Mouse (Mus musculus) liver, adult (tissue): ENCODE results near the gene Colgalt1.

ENCODE experiments used
- GATA4 ChIP-seq: IDR thresholded peaks from 2 replicates; pipeline ENCODE4 v1.6.1; 2014; ENCODE audit warnings: mild to moderate bottlenecking, low read length; ENCODE audit not compliant: insufficient replicate concordance

The Colgalt1 gene

DNA sequence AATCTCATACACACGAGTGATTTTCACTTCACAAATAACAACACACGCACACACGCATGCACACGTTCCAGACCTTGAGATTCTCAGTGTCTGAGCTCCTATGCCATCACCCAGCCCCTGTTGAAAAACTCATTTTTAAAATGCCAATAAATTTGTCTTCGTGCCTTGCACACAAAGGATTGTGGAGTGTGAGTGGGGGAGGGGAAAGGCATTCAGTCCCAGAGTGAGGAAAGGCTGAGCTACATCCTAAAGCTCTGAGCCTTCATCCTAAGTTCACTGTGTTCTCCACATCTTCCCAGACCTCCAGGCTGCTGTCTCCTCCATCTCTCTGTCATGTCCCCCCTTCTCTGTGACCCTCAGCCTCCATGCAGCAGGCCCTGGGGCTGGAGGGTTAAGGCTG lies 56.5 kb downstream of the Colgalt1 start:
- no peak for TF ChIP-seq GATA4

DNA sequence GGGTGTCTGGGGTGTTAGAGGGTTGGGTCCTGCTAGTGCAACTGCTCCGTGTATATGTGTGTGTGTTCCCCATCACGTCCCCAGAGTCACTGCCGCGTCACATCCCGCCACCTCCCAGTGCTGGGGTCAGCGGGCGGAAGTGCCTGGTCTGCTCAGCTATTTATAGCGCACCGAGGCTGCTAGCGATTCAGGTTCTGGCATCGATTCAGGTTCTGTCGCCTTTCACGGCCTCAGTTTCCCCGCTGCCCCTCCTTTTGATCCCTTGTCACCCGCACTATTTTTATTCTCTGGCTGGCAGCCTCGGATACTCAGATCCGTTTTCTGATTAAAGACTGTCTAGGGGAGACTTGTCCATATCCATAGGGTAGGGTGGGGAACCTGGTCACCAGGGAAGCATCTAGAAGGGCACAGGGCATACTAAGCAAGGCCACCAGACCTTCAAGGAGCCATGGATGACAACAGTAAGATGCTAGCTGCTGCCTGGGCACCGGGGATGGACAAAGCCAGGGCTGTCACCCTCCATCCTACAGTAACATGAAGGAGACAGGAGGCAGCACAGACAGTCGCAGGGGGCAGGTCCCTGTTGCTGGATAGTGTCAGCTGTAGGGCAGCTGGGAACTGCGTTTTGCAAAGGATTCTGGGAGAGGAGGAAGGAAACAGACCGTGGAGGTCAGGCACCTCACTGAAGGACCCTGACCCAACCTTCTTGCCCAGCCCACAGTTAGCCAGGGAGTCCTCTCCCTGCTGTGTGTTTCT lies 57.6 kb downstream of the Colgalt1 start:
- TF ChIP-seq GATA4: no peak

DNA sequence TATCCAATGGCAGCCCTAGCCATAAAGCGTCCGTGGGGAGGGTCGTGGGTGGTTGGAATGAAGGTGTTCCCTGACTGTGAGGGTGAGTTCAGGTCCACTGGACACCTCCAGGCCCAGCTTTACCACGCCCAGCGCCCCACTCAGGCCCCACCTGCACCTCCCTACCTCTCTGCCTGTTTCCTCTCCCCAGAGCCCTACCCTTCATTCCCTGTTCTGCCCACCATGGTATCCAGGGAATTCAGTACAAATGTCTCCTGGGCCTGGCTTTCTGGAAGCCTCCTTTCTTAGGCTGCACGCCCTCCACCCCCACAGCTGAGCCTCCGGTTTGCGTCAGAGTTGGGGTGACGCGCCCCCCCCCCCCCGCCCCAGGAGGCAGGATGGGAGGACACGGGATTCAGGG lies 59.4 kb downstream of the Colgalt1 start:
- TF ChIP-seq GATA4: no peak

DNA sequence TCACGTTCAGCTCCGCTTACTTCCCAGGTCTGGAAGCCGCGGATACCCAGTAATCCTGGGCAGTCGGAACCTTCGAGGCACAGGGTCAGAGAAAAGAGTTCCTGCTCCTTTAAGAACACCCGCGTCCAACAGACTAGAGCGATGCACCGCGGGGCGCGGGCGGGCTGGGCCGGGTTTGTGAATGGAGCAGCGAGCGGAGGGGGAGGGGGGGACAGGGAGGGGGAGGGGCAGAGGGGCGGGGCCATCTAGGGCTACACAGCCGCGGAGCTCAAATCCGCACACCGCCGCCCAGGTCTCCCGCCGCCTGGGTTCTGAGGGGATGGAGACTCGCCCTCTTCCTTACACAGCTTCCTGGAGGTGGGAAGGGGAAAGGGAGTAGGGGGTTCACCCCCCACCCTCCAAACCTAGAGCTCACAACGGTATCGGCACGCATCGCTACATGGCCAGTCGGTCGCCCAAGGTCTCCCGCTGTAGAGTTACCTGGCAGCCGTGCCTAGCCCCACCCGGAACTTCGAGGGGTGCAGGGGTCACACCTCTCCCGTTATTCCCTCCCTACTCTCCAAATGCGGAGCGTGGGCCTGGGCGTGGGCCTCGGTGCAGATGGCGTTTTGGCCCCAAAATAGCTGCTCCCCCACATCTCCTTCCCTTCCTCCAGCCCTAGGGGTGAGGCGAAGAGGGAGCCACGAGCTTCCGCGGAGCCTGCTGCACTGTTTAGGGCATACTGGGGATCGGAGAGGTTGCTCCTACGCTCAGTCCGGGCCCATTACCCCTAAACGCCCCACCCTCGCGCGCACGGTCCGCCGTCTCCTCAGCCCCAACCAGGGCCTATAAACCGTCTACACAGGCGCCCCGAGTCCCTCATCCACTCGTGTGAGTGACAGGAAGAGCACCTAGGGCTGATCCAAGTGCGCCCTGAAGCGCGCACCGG lies 60.1 kb downstream of the Colgalt1 start:
- no peak for TF ChIP-seq GATA4

DNA sequence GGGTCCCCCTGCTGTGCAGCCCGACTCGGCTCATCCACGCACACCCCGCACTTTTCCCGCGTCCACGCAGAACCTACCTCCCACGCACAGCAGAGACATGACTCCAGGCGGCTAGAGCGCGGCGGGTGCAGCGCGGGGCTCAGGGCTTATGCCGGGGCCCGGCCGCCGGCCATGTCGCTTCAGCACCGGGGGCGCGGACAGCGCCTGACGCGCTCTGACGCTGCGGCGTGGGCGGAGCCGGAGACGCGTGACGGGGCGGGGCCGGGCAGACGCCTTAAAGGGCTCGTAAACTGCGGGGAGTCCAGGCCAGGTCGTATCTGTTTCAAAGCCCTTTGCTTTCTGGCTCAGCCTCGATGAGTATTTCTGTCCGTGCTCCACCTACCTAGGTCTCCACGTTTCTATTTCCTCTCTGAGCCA lies 60.8 kb downstream of the Colgalt1 start, which contains the start of gene Unc13a:
Unc13a (minus strand) TSS at position 209 of the 417 bp plus-strand sequence.
- no peak for TF ChIP-seq GATA4

DNA sequence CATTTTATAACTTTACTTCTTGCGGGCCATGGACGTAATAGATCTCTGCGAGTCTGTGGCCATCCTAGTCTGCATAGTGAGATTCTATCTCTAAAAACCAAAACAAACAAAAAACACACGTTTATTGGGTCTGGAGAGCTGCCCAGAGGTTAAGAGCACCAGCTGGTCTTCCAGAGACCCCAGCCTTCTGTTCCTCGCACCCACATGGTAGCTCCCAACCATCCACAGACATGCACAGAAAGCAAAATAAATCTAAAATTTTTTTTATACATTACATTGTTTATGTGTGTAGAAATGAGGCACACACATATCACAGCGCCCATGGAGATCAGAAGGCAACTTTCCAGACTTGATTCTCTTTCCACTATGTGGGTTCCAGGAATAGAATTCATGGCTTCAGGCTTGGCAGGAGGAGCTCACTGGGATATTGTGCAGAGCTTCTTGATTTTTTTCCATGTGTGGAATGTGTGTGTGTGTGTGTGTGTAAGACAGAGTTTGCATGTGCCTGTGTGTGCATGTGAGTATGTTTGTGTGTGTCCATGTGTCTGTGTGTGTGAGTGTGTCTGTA lies 61.5 kb downstream of the Colgalt1 start:
- TF ChIP-seq GATA4: no peak

DNA sequence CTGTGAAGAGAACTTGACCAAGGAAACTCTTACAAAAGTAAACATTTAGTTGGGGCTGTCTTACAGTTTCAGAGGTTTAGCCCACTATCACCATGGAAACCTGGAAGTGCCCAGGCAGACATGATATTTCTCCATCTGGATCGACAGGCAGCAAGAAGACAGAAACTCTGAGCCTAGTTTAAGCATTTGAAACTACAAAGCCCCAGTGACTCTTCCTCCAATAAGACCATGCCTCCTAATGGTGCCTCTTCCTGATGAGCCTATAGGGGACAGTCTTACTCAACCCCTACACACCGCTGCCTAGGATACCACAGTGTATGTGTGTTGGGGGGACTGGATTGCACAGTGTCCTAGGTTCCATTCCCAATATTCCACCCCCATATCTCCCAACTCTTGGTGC lies 63.3 kb downstream of the Colgalt1 start:
- no peak for TF ChIP-seq GATA4
